Mouse (Mus musculus): Measurements from ENCODE around the gene Sorcs1. TPM values are rescaled to one million over a fixed set of nuclear protein-coding genes. Genes with fewer than 3 reads are reported as not detected.

Sorcs1 gene
- polyA plus RNA-seq, 1 experiment = 0.01 TPM

GRCm38 (mm10) chr19:50418962-50419720 is 259.3 kb downstream of the Sorcs1 start:
- Histone ChIP-seq H3K79me2 (ENCODE audit: control insufficient read depth, insufficient read depth) (no peaks in the 10 kb centered on the region), H3K27me3 (ENCODE audit: control insufficient read depth, insufficient read depth, insufficient read length) (no peaks in the 10 kb centered on the region), H3K36me3 (ENCODE audit: control insufficient read depth, insufficient read depth) (no peaks in the 10 kb centered on the region), H3ac (ENCODE audit: control insufficient read depth, insufficient read length, low read depth) (no peak overlapping the region), H3K79me3 (ENCODE audit: low read depth) (no peaks in the 10 kb centered on the region), H3K4me3 (ENCODE audit: insufficient read depth, poor library complexity, severe bottlenecking) (no peak overlapping the region)
- TF ChIP-seq MAX (IDR thresholded peaks at IDR 0.05) = no peak
- TF ChIP-seq USF1 (IDR thresholded peaks at IDR 0.05; ENCODE audit: low read depth) = no peak
- no peak for TF ChIP-seq MYOG (IDR thresholded peaks at IDR 0.05; ENCODE audit: control insufficient read depth, extremely low read depth, insufficient read length)
- TF ChIP-seq CEBPB (IDR thresholded peaks at IDR 0.05; ENCODE audit: low read depth) = no peak
- no peak for TF ChIP-seq FOSL1 (IDR thresholded peaks at IDR 0.05; ENCODE audit: insufficient read depth, low read length, poor library complexity, severe bottlenecking)
- TF ChIP-seq CTCF (IDR thresholded peaks at IDR 0.05; ENCODE audit: control insufficient read depth, insufficient read depth, insufficient read length) = no peak
- TF ChIP-seq MYOD1 (IDR thresholded peaks at IDR 0.05; ENCODE audit: control insufficient read depth, insufficient read length, low read depth) = no peak

DNA sequence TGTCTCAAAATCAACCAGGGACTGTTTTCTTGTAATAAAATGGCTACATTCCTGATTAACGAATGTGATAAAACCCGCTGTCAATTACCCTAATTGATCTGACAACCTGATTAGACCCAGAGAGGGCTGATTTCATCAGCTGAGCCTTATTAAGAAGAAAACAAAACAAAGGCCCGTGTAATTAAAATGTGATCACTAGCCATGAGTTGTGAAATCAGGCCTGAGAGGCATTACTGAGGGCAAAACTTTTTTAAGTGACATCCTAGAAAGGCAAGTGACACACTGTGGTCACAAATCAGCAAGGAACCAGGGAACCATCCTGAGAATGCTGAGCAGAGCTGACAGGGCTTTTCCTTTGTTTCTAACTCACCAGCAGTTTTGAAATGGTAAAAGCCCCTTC is 267.9 kb downstream of the Sorcs1 start:
- TF ChIP-seq MYOG (IDR thresholded peaks at IDR 0.05; ENCODE audit: control insufficient read depth, extremely low read depth, insufficient read length) (no peak), USF1 (IDR thresholded peaks at IDR 0.05; ENCODE audit: low read depth) (no peak), MYOD1 (IDR thresholded peaks at IDR 0.05; ENCODE audit: control insufficient read depth, insufficient read length, low read depth) (no peak), MAX (IDR thresholded peaks at IDR 0.05) (no peak), FOSL1 (IDR thresholded peaks at IDR 0.05; ENCODE audit: insufficient read depth, low read length, poor library complexity, severe bottlenecking) (no peak), CTCF (IDR thresholded peaks at IDR 0.05; ENCODE audit: control insufficient read depth, insufficient read depth, insufficient read length) (no peak), CEBPB (IDR thresholded peaks at IDR 0.05; ENCODE audit: low read depth) (no peak)
- H3K27me3 ChIP-seq (ENCODE audit: control insufficient read depth, insufficient read depth, insufficient read length) = no peaks in the 10 kb centered on the region
- H3K36me3 ChIP-seq (ENCODE audit: control insufficient read depth, insufficient read depth) = no peaks in the 10 kb centered on the region
- no peak overlapping the region for H3K4me3 ChIP-seq (ENCODE audit: insufficient read depth, poor library complexity, severe bottlenecking)
- no peak overlapping the region for H3ac ChIP-seq (ENCODE audit: control insufficient read depth, insufficient read length, low read depth)
- no peaks in the 10 kb centered on the region for H3K79me3 ChIP-seq (ENCODE audit: low read depth)
- H3K79me2 ChIP-seq (ENCODE audit: control insufficient read depth, insufficient read depth) = no peaks in the 10 kb centered on the region

- no peak for TF ChIP-seq CTCF (IDR thresholded peaks at IDR 0.05; ENCODE audit: control insufficient read depth, insufficient read depth, insufficient read length)
- no peak for TF ChIP-seq MAX (IDR thresholded peaks at IDR 0.05)
- no peak for TF ChIP-seq MYOD1 (IDR thresholded peaks at IDR 0.05; ENCODE audit: control insufficient read depth, insufficient read length, low read depth)
- no peak for TF ChIP-seq FOSL1 (IDR thresholded peaks at IDR 0.05; ENCODE audit: insufficient read depth, low read length, poor library complexity, severe bottlenecking)
- TF ChIP-seq CEBPB (IDR thresholded peaks at IDR 0.05; ENCODE audit: low read depth) = no peak
- no peak for TF ChIP-seq MYOG (IDR thresholded peaks at IDR 0.05; ENCODE audit: control insufficient read depth, extremely low read depth, insufficient read length)
- no peak for TF ChIP-seq USF1 (IDR thresholded peaks at IDR 0.05; ENCODE audit: low read depth)
- no peaks in the 10 kb centered on the region for H3K79me3 ChIP-seq (ENCODE audit: low read depth)
These were observed 280.1 kb downstream of the Sorcs1 start for GRCm38 (mm10) chr19:50398341-50398740.

GRCm38 (mm10) chr19:50395731-50396130 is 282.7 kb downstream of the Sorcs1 start:
- Histone ChIP-seq H3K4me3 (ENCODE audit: insufficient read depth, poor library complexity, severe bottlenecking) (no peak overlapping the region), H3K79me2 (ENCODE audit: control insufficient read depth, insufficient read depth) (no peaks in the 10 kb centered on the region), H3K36me3 (ENCODE audit: control insufficient read depth, insufficient read depth) (no peaks in the 10 kb centered on the region), H3ac (ENCODE audit: control insufficient read depth, insufficient read length, low read depth) (no peak overlapping the region), H3K79me3 (ENCODE audit: low read depth) (no peaks in the 10 kb centered on the region), H3K27me3 (ENCODE audit: control insufficient read depth, insufficient read depth, insufficient read length) (no peaks in the 10 kb centered on the region)
- TF ChIP-seq MYOG (IDR thresholded peaks at IDR 0.05; ENCODE audit: control insufficient read depth, extremely low read depth, insufficient read length) = no peak
- TF ChIP-seq MYOD1 (IDR thresholded peaks at IDR 0.05; ENCODE audit: control insufficient read depth, insufficient read length, low read depth) = no peak
- no peak for TF ChIP-seq CEBPB (IDR thresholded peaks at IDR 0.05; ENCODE audit: low read depth)
- TF ChIP-seq FOSL1 (IDR thresholded peaks at IDR 0.05; ENCODE audit: insufficient read depth, low read length, poor library complexity, severe bottlenecking) = no peak
- TF ChIP-seq USF1 (IDR thresholded peaks at IDR 0.05; ENCODE audit: low read depth) = no peak
- no peak for TF ChIP-seq MAX (IDR thresholded peaks at IDR 0.05)
- no peak for TF ChIP-seq CTCF (IDR thresholded peaks at IDR 0.05; ENCODE audit: control insufficient read depth, insufficient read depth, insufficient read length)

More at GRCm38 (mm10) chr19:50398341-50398740, 280.1 kb downstream of the Sorcs1 start:
- no peak overlapping the region for H3ac ChIP-seq (ENCODE audit: control insufficient read depth, insufficient read length, low read depth)
- H3K4me3 ChIP-seq (ENCODE audit: insufficient read depth, poor library complexity, severe bottlenecking) = no peak overlapping the region
- no peaks in the 10 kb centered on the region for H3K79me2 ChIP-seq (ENCODE audit: control insufficient read depth, insufficient read depth)
- H3K36me3 ChIP-seq (ENCODE audit: control insufficient read depth, insufficient read depth) = no peaks in the 10 kb centered on the region
- no peaks in the 10 kb centered on the region for H3K27me3 ChIP-seq (ENCODE audit: control insufficient read depth, insufficient read depth, insufficient read length)

DNA sequence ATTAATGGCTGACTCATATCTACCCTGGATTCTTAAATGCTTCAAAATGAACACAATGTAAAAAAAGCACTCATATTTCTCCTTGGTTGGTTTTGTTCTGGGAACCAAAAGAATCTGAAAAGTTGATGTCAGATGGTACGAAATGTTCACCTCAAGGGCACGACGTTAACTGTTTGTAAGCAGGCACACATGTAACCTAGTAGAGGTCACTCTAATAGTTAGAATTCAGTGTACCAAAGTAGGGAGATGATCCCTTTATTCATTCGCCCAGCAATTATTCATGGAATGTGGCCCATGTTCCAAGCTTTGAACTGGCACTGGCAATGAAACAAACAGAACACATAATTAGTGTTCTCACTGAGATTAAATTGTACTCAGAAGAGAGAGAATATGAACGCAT is 284.3 kb downstream of the Sorcs1 start:
- Histone ChIP-seq H3K79me3 (ENCODE audit: low read depth) (no peaks in the 10 kb centered on the region), H3K79me2 (ENCODE audit: control insufficient read depth, insufficient read depth) (no peaks in the 10 kb centered on the region), H3K4me3 (ENCODE audit: insufficient read depth, poor library complexity, severe bottlenecking) (no peak overlapping the region), H3K36me3 (ENCODE audit: control insufficient read depth, insufficient read depth) (no peaks in the 10 kb centered on the region), H3ac (ENCODE audit: control insufficient read depth, insufficient read length, low read depth) (no peak overlapping the region), H3K27me3 (ENCODE audit: control insufficient read depth, insufficient read depth, insufficient read length) (no peaks in the 10 kb centered on the region)
- TF ChIP-seq MYOG (IDR thresholded peaks at IDR 0.05; ENCODE audit: control insufficient read depth, extremely low read depth, insufficient read length) (no peak), CEBPB (IDR thresholded peaks at IDR 0.05; ENCODE audit: low read depth) (no peak), USF1 (IDR thresholded peaks at IDR 0.05; ENCODE audit: low read depth) (no peak), MYOD1 (IDR thresholded peaks at IDR 0.05; ENCODE audit: control insufficient read depth, insufficient read length, low read depth) (no peak), FOSL1 (IDR thresholded peaks at IDR 0.05; ENCODE audit: insufficient read depth, low read length, poor library complexity, severe bottlenecking) (no peak), MAX (IDR thresholded peaks at IDR 0.05) (no peak), CTCF (IDR thresholded peaks at IDR 0.05; ENCODE audit: control insufficient read depth, insufficient read depth, insufficient read length) (no peak)

Data from C2C12 (cell line).